Mouse (Mus musculus) lung, embryonic 15.5 days (tissue): ENCODE data around the gene Rac1. TPM values are rescaled to one million over a fixed set of nuclear protein-coding genes. Genes with fewer than 3 reads are reported as not detected.
"Not testable (repeated sequence)": the region's sequence is repeated elsewhere in the genome, so short reads cannot be mapped to it uniquely, and the experiment has no call there.

Source experiments
- ATAC-seq: fragments of 200-750 bp; cut with Nextera tagmentation; 2 replicates; pipeline ENCODE4 v1.8.0; 2017; ENCODE audit warnings: moderate number of reproducible peaks, borderline replicate concordance; ENCODE audit not compliant: low FRiP score, low TSS enrichment; ENCODE audit errors: extremely low read depth
- H3K27ac ChIP-seq: fragments of 300-500 bp; sonication (generic); 2 replicates; pipeline ENCODE4 v1.5.1; 2015; ENCODE audit warnings: moderate library complexity, mild to moderate bottlenecking, inconsistent platforms
- H3K27me3 ChIP-seq: fragments of 300-500 bp; sonication (generic); 2 replicates; pipeline ENCODE4 v1.6.1; 2015; ENCODE audit warnings: inconsistent platforms
- H3K36me3 ChIP-seq: fragments of 300-500 bp; sonication (generic); 2 replicates; pipeline ENCODE4 v1.6.1; 2015; ENCODE audit warnings: inconsistent platforms
- H3K4me1 ChIP-seq: fragments of 300-500 bp; sonication (generic); 2 replicates; pipeline ENCODE4 v1.6.1; 2015; ENCODE audit warnings: inconsistent platforms
- H3K4me2 ChIP-seq: fragments of 300-500 bp; sonication (generic); 2 replicates; pipeline ENCODE4 v1.6.1; 2015; ENCODE audit warnings: inconsistent platforms, mild to moderate bottlenecking, moderate library complexity
- H3K4me3 ChIP-seq: fragments of 300-500 bp; sonication (generic); 2 replicates; pipeline ENCODE4 v1.5.1; 2015; ENCODE audit warnings: mild to moderate bottlenecking, inconsistent platforms
- H3K9ac ChIP-seq: fragments of 300-500 bp; sonication (generic); 2 replicates; pipeline ENCODE4 v1.6.1; 2015; ENCODE audit warnings: inconsistent platforms
- H3K9me3 ChIP-seq: fragments of 300-500 bp; sonication (generic); 2 replicates; pipeline ENCODE4 v1.6.1; 2016; ENCODE audit warnings: inconsistent platforms
- WGBS: fragments of 180-500 bp; shearing (Covaris S2); methylation state at CpG from one replicate; pipeline ENCODE4 v1.1.7; 2015; 5-methylcytosine and 5-hydroxymethylcytosine counted together
- polyA plus RNA-seq: library from polyadenylated mRNA; unstranded; fragments of >200 nt; fragmentation: Nextera tagmentation; extraction: Ambion mirVana; gene quantifications from 2 replicates; pipeline ENCODE4 v1.2.1, GENCODE M21; 2015

The Rac1 gene
- polyA plus RNA-seq, 1 experiment from 2014 or later: 506 TPM

- no peak overlapping the region for H3K27ac ChIP-seq
- no peak for ATAC-seq
- H3K9ac ChIP-seq: no peak overlapping the region
- H3K36me3 ChIP-seq: peaks cover 39% of the 10 kb centered on the region
- 0 out of 2 replicates have a peak, but pooled peaks cover 14% of the 10 kb centered on the region for H3K4me1 ChIP-seq
- 64% methylated on average over 3 of the region's 3 CpGs for WGBS
- H3K9me3 ChIP-seq: no peaks in the 10 kb centered on the region
- no peak overlapping the region for H3K4me3 ChIP-seq
- H3K27me3 ChIP-seq: no peaks in the 10 kb centered on the region
- H3K4me2 ChIP-seq: no peak overlapping the region
Measured at GRCm38 (mm10) chr5:143504453-143504852, 23.4 kb downstream of the Rac1 start.

- Histone ChIP-seq H3K4me1 (0 out of 2 replicates have a peak, but pooled peaks cover 10% of the 10 kb centered on the region), H3K4me2 (no peak overlapping the region), H3K27ac (no peak overlapping the region), H3K27me3 (no peaks in the 10 kb centered on the region), H3K36me3 (peaks cover 39% of the 10 kb centered on the region), H3K9ac (no peak overlapping the region), H3K9me3 (no peaks in the 10 kb centered on the region), H3K4me3 (no peak overlapping the region)
- WGBS: 89% methylated on average over 6 of the region's 6 CpGs
- ATAC-seq: no peak
Measured at GRCm38 (mm10) chr5:143503740-143504139, 24.1 kb downstream of the Rac1 start.

DNA sequence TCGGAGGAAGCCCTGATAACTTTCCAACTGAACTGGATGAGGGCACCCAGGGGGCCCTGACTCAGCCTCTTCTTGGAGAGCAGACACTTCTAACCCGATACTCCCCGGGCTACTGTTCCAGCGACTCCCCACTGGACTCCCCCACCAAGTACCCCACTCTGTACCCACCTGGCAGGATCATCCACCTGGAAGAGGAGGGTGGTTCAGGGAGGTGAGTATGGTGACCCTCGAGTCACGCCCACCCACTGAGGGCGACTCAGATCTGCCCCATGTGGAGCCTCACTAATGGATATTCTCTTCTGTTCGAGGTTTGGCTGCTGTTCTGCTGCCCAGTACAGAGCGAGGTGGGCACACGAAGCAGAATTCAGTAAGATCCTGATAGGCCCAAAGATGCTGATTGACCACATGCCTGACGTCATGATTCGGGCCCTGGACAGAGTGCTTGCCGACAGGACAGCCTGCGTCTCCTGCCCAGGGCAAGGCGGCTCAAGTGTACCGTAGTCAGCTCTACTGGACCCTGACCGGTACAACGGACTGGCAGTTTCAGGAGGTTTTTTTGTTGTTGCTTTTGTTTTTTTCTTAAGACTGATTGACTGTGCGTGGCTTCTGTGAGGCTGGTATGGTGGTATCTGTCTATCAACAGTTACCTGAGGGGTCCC lies 24.8 kb downstream of the Rac1 start:
- WGBS: 86% methylated on average over 19 of the region's 19 CpGs
- Histone ChIP-seq H3K36me3 (peaks cover 36% of the 10 kb centered on the region), H3K4me1 (0 out of 2 replicates have a peak, but pooled peaks cover 4% of the 10 kb centered on the region), H3K9me3 (no peaks in the 10 kb centered on the region), H3K9ac (no peak overlapping the region), H3K4me3 (no peak overlapping the region), H3K4me2 (no peak overlapping the region), H3K27me3 (no peaks in the 10 kb centered on the region), H3K27ac (no peak overlapping the region)
- ATAC-seq: no peak

DNA sequence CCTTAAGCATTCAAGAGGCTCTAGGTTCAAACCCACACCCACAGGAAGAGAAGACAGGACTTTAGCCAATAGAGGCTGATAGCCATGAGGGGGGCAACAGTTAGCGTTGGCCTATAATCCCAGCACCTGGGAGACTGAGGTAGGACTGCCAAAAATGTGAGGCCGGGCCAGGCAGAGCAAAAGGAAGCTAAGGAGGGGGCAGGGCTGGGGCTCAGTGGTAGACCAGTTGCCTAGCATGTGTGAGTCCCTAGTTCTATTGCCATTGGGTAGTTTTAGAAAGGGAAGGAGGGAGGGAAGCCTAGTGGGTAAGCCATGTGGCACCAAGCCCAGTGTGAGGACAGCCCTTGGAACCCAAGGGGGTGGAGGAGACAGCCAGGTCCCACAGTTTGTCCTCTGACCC lies 26.2 kb downstream of the Rac1 start:
- WGBS: 90% methylated on average over 2 of the region's 2 CpGs
- H3K4me3 ChIP-seq: no peak overlapping the region
- H3K27ac ChIP-seq: no peak overlapping the region
- H3K4me1 ChIP-seq: no peaks in the 10 kb centered on the region
- no peak overlapping the region for H3K9ac ChIP-seq
- H3K4me2 ChIP-seq: no peak overlapping the region
- no peak for ATAC-seq
- peaks cover 26% of the 10 kb centered on the region for H3K36me3 ChIP-seq
- no peaks in the 10 kb centered on the region for H3K9me3 ChIP-seq
- H3K27me3 ChIP-seq: no peaks in the 10 kb centered on the region

- no peak for ATAC-seq
- Histone ChIP-seq H3K27me3 (no peaks in the 10 kb centered on the region), H3K9ac (no peak overlapping the region), H3K36me3 (peaks cover 26% of the 10 kb centered on the region), H3K4me2 (no peak overlapping the region), H3K4me1 (no peaks in the 10 kb centered on the region), H3K27ac (no peak overlapping the region), H3K9me3 (no peaks in the 10 kb centered on the region), H3K4me3 (no peak overlapping the region)
- 84% methylated on average over 8 of the region's 8 CpGs for WGBS
Measured at GRCm38 (mm10) chr5:143501140-143501539, 26.7 kb downstream of the Rac1 start.

DNA sequence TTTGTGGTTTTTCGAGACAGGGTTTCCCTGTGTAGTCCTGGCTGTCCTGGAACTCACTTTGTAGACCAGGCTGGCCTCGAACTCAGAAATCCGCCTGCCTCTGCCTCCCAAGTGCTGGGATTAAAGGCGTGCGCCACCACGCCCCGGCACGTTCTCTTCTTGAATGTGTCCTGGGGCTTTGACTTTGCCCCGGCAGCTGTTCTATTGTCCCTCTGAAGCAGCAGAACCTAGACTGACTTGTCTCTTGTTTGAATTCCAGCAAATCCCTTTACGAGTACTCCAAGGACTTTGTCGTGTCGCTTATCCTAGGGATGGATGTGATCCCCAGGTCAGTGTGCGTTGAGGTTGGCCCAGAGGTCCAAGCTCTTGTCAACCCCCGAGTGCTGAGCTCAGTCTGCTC lies 27.1 kb downstream of the Rac1 start:
- not testable (repeated sequence) for H3K27me3 ChIP-seq, H3K4me1 ChIP-seq, H3K27ac ChIP-seq, H3K9ac ChIP-seq, H3K4me2 ChIP-seq, ATAC-seq, H3K9me3 ChIP-seq, H3K4me3 ChIP-seq
- whole genome bisulfite sequencing: 88% methylated on average over 14 of the region's 14 CpGs
- H3K36me3 ChIP-seq: peaks cover 22% of the 10 kb centered on the region

GRCm38 (mm10) chr5:143499686-143500085 lies 28.1 kb downstream of the Rac1 start:
- H3K4me3 ChIP-seq: no peak overlapping the region
- no peaks in the 10 kb centered on the region for H3K27me3 ChIP-seq
- H3K27ac ChIP-seq: no peak overlapping the region
- no peak for ATAC-seq
- 67% methylated on average over 4 of the region's 4 CpGs for WGBS
- H3K9ac ChIP-seq: no peak overlapping the region
- H3K36me3 ChIP-seq: peaks cover 12% of the 10 kb centered on the region
- H3K9me3 ChIP-seq: no peaks in the 10 kb centered on the region
- H3K4me2 ChIP-seq: no peak overlapping the region
- no peaks in the 10 kb centered on the region for H3K4me1 ChIP-seq

GRCm38 (mm10) chr5:143499197-143499596 lies 28.6 kb downstream of the Rac1 start:
- Histone ChIP-seq H3K4me1 (no peaks in the 10 kb centered on the region), H3K4me2 (no peak overlapping the region), H3K9me3 (no peaks in the 10 kb centered on the region), H3K9ac (no peak overlapping the region), H3K4me3 (no peak overlapping the region), H3K36me3 (peaks cover 7% of the 10 kb centered on the region), H3K27me3 (no peaks in the 10 kb centered on the region), H3K27ac (no peak overlapping the region)
- WGBS: 87% methylated on average over 7 of the region's 7 CpGs
- no peak for ATAC-seq

GRCm38 (mm10) chr5:143497451-143497850 lies 30.4 kb downstream of the Rac1 start:
- no peak overlapping the region for H3K9ac ChIP-seq
- H3K9me3 ChIP-seq: no peaks in the 10 kb centered on the region
- H3K36me3 ChIP-seq: no peaks in the 10 kb centered on the region
- H3K4me2 ChIP-seq: no peak overlapping the region
- H3K4me3 ChIP-seq: no peak overlapping the region
- ATAC-seq: no peak
- no peaks in the 10 kb centered on the region for H3K27me3 ChIP-seq
- WGBS: 69% methylated on average over 3 of the region's 3 CpGs
- no peak overlapping the region for H3K27ac ChIP-seq
- no peaks in the 10 kb centered on the region for H3K4me1 ChIP-seq

- no peak for ATAC-seq
- no peaks in the 10 kb centered on the region for H3K4me1 ChIP-seq
- no peak overlapping the region for H3K27ac ChIP-seq
- no peaks in the 10 kb centered on the region for H3K9me3 ChIP-seq
- no peaks in the 10 kb centered on the region for H3K27me3 ChIP-seq
- no peak overlapping the region for H3K4me3 ChIP-seq
- WGBS: 86% methylated on average over 6 of the region's 6 CpGs
- no peak overlapping the region for H3K9ac ChIP-seq
- H3K36me3 ChIP-seq: 0 out of 2 replicates have a peak, but pooled peaks cover 3% of the 10 kb centered on the region
- no peak overlapping the region for H3K4me2 ChIP-seq
Measured at GRCm38 (mm10) chr5:143495708-143496107, 32.1 kb downstream of the Rac1 start.

DNA sequence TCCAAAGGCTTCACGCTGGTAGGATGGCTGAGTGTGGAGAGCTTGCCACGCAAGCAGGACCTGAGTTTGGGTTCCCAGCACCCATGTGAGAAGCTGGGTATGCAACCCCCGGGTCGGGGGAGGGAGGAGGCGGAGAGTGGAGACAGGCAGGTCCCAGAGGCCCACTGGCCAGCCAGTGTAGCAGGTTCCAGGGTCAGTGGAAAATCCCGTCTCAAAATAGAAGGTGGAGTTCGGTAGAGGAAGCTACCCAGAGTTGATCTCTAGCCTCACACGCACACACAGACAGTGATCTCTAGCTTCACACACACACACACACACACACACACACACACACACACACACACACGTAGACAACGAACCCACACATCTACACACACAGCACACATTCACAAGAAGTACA lies 34.7 kb downstream of the Rac1 start:
- Histone ChIP-seq H3K36me3 (0 out of 2 replicates have a peak, but pooled peaks cover 3% of the 10 kb centered on the region), H3K9ac (no peak overlapping the region), H3K4me3 (no peak overlapping the region), H3K4me1 (no peaks in the 10 kb centered on the region), H3K27me3 (no peaks in the 10 kb centered on the region), H3K9me3 (no peaks in the 10 kb centered on the region), H3K27ac (no peak overlapping the region), H3K4me2 (no peak overlapping the region)
- WGBS: 86% methylated on average over 10 of the region's 10 CpGs
- ATAC-seq: no peak

DNA sequence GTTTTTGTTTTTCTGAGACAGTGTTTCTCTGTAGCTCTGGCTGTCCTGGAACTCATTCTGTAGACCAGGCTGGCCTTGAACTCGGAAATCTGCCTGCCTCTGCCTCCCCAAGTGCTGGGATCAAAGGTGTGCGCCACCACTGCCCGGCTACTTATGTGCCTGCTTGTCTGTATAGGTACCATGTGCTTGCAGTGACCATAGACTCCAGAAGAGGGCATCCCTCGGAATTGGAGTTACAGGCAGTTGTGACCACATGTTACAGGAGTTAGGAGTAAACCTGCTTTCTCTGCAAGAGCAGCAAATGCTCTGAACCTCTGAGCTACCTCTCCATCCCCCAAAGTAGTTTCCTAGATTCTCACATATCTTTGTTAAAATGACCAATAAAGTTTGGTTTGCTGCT lies 36.1 kb downstream of the Rac1 start:
- Histone ChIP-seq H3K27ac (no peak overlapping the region), H3K4me1 (no peaks in the 10 kb centered on the region), H3K4me3 (no peak overlapping the region), H3K36me3 (0 out of 2 replicates have a peak, but pooled peaks cover 3% of the 10 kb centered on the region), H3K9ac (no peak overlapping the region), H3K4me2 (no peak overlapping the region), H3K9me3 (no peaks in the 10 kb centered on the region), H3K27me3 (no peaks in the 10 kb centered on the region)
- ATAC-seq: no peak
- 81% methylated on average over 4 of the region's 4 CpGs for WGBS
